Mouse (Mus musculus): ENCODE data around the gene Krtcap2.

- peak; percentile 86 for TF ChIP-seq CTCF (conservative IDR thresholded peaks at IDR 0.05; ENCODE audit: low read length)
- no peak for TF ChIP-seq POU5F1 (IDR thresholded peaks at IDR 0.05; ENCODE audit: borderline replicate concordance, low read length)
- TF ChIP-seq NANOG (IDR thresholded peaks at IDR 0.05; ENCODE audit: borderline replicate concordance, low read length) = no peak
Observed at GRCm38 (mm10) chr3:89246261-89247100, 715 bp downstream of the Krtcap2 start, which contains the start of gene Trim46.

Measured in E14TG2a.4 (cell line).